Mouse (Mus musculus): Measurements from ENCODE around the gene Treml1.
A peak's percentile ranks its signal among the peaks of the same experiment; 100 is the strongest.

Treml1 gene

DNA sequence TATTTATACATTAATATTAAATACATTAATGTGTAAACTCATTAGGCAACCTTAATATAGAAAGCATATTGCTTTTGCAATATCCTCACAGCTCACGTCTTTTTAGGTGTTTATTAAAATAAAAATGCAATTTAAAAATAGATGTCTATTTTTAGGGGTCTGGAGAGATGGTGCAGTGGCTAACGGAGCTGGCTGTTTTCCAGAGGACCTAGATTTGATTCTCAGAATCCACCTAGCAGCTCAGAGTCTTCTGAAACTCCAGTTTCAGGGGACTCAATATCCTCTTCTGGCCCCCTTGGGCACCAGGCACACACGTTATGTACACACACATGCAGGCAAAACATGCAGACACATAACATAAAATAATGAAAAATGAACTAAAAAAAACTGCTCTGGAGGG, 2.6 kb downstream of the Treml1 start:
- DNase-seq = no peak

DNA sequence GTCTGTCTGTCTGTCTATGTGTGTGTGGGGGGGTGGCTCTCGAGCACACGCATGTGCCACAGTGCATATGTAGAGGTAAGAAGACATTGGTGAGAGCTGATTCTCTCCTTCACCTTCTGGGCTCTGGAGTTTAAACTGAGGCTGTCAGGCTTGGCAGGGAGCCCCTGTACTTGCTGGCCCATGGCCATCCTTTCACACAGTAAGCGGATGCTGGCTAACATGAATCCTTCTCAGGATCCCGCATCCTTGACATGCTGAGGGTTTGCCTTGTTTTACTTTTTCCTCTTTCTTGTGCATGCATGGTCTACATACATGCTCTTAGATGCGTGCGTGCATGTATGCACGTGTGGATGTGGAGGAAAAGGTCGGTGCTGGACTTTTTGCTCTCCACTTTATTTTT, 3.2 kb downstream of the Treml1 start:
- peak; percentile 29 for DNase-seq

GRCm38 (mm10) chr17:48363421-48363965, 3.8 kb downstream of the Treml1 start:
- DNase-seq = no peak

DNA sequence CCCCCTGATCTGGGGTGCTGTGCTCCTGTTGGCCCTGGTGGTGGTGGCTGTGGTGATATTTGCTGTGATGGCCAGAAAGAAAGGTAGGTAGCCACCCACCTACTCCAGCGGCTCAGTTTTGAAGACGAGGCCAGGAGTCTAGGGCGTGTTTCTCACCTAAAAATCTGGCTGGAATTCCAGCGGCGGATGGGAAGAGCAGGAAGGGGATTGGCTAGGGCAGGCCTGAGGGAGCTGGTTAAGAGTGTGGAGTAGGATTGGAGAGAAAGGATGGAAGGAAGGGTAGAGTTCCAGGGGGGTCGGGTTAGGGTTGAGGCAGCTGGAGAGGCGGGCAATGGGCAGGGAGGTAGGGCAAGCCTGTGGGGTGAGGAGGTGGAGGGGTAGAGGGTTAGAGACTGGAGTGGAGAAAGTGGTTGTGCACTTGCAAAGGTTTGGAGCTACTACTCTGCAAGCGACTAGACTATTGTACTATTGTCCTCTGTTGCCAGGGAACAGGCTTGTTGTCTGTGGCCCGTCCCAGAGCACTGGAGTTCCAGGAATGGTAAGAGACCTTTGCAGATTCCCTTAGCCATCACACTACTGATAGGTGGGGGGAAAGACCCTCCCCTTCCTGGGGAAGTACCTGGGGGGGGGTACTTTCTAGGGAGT, 5.9 kb downstream of the Treml1 start:
- no peak for DNase-seq

DNA sequence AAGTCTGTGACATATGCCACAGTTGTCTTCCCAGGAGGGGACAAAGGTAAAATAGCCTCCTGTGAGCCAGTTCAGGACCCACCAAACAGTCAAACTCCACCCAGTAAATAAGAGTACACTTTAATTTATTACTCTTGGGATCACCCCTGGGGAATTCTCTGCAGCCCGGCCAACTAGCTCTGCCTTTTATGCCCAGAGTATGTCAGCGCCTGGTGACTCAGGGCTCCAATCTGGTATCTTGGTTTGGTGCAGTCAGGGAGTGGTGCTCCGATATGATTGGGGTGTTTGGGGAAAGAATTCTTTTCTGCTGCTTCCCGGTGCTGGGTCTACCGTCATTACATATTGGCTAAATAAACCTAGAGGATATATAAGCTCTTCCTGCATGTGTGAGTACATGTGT, 7.1 kb downstream of the Treml1 start:
- DNase-seq = no peak

DNA sequence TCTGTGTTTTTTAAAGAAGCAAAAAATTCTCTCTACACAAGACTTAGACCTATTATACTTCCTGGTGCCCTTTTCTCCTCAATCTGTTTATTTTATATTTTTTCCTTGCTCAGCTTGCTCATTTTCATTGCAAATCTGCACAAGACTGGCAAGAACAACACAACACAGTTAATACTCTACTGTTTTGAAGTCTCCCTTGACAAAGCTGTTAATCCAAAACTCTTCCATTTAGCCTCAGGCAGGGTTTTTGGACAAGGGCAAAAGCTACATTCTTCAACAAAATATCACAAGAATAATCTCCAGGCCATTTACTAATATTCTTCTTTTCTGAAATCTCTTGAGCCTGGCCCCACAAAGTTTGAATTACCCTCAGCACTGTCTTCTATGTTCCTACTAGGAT, 11.9 kb downstream of the Treml1 start:
- no peak for DNase-seq

GRCm38 (mm10) chr17:48372987-48373386, 13.3 kb downstream of the Treml1 start:
- DNase-seq = no peak

GRCm38 (mm10) chr17:48376102-48376501, 16.4 kb downstream of the Treml1 start:
- no peak for DNase-seq

- DNase-seq = no peak
Observed at GRCm38 (mm10) chr17:48379050-48379449, 19.3 kb downstream of the Treml1 start.

DNA sequence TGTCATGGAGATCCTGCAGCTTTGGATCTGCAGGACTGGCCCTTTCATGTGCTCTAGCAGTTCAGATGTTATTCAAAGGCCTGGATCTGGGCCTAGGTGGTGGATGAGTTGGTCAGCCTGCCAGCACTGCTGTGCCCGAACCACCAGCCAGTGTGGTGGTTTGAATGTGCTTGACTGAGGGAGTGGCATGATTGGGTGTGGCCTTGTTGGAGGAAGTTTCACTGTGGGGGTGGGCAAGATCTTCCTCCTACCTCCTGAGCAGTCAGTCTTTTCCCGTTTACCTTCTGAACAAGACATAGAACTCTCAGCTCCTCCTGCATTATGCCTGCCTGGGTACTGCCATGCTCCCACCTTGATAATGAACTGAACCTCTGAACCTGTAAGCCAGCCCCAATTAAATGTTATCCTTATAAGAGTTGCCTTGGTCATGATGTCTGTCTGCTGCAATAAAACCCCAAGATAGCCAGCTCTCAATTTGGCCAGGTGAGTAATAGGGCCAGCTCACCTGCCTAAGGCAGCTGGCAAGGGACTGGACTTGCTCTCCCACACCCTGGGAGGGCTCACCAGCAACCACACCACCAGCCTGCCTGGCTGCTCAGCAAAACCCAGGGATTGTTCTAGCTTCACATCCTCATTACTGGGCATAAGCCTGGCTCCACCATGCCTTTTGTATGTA, 26.2 kb downstream of the Treml1 start:
- peak; percentile 7 for DNase-seq

GRCm38 (mm10) chr17:48388666-48389065, 28.9 kb downstream of the Treml1 start:
- DNase-seq = no peak

GRCm38 (mm10) chr17:48389442-48389841, 29.7 kb downstream of the Treml1 start:
- DNase-seq = no peak

- DNase-seq = no peak
Observed at GRCm38 (mm10) chr17:48391446-48391845, 31.7 kb downstream of the Treml1 start.

- no peak for DNase-seq
Observed at GRCm38 (mm10) chr17:48392616-48393015, 32.9 kb downstream of the Treml1 start.

DNA sequence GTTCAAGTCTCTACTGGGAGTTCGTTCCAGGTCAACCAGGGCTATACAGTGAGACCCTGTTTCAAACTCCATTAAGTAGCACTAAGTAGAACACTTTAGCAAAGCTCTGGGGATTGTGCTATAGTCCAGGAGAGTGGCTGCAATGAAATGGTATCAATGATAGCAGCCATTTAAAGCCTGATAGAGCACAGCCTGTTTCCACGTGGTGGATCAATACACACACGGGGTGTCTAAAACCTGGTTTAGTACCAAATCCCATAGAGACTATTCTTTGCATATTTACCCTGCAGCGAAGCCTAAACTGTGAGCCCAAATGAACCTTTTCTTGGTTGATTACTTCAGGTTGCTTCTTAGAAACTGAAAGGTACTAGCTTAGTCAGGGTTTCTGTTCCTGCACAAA, 42.0 kb downstream of the Treml1 start:
- no peak for DNase-seq

DNA sequence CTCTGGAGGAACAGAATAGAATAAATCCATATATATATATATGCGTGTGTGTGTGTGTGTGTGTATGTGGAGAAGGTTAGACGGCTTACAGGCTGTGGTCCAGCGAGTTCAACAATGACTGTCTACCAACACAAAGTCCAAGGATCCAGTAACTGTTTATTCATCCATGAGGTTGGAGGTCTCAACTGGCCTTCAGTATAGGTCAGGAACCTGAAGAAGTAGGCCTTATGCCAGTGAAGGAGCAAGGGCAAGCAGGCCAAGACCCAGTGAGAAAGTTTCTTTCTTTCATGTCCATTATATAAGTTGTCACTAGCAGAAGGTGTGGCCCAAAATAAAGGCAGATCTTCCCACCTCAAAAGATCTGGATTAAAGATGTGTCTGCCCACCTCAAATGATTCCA, 43.0 kb downstream of the Treml1 start:
- DNase-seq = no peak

GRCm38 (mm10) chr17:48403848-48404247, 44.1 kb downstream of the Treml1 start:
- no peak for DNase-seq

DNA sequence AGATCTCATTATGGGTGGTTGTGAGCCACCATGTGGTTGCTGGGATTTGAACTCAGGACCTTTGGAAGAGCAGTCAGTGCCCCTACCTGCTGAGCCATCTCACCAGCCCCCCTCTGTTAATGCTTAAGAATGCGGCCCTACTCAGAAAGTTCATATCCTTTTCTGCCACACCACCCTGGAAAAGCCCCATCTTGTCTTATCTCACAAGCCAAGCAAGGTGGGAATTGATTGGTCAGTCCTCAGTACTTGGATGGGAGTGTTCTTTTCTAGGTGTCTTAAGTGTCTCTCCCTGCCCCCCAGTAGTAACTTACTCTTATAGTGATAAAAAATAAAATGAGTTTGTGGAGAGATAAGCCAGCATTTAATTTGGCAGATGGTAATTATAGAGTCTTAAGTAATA, 45.0 kb downstream of the Treml1 start:
- DNase-seq = no peak

GRCm38 (mm10) chr17:48407154-48407553, 47.4 kb downstream of the Treml1 start:
- DNase-seq = no peak

GRCm38 (mm10) chr17:48407910-48408525, 48.3 kb downstream of the Treml1 start:
- DNase-seq = no peak

- DNase-seq = peak; percentile 83
Observed at GRCm38 (mm10) chr17:48408526-48409291, 49.0 kb downstream of the Treml1 start.

DNA sequence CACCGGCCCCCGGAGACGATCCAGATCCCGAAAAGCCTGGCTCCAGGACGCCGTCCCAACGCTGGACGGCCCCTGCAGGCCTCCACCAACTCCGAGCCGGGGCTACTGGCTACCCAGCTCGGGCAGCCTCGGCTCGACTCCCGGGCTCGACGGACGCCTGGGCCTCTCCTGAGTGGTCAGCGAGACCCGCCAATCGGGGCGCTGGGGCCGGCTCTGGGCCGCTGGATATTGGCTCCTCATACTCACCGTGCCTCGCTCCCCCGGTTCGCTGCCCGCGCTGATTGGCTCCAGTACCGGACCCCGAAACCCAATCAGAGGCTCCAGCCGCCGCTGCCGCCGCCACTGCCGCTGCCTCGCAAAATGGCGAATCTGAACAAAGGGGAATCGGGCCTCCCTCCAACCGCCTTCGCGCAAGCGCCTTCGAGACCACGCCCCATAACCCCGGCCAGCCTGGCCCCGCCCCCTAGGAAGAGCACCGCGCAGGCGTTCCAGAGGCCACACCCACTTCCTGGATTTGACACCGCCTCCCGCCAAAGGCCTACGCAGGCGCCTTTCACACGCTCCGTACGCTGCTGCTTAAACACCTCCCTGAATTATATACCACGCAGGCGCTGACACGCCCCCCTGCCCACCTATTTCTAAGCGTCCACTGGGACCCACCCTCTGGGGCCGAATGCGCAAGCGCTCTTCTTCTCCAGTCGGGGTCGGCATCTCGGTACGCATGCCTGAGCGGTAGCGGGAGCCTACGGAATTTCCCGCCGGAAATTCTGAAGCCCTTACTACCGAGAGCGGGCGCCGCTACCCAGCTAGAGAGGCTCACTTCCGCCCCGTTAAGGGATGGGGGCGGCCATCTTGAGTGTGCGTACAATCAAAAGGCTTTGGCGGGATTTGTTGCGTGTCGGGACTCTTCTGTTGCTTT, 49.9 kb downstream of the Treml1 start, which contains the start of the genes Nfya and Oard1:
Gene Nfya, minus strand, starts transcription at position 527 of the 919 bp plus-strand sequence.
Gene Oard1, plus strand, starts transcription at position 635 of the 919 bp plus-strand sequence.
- peak; percentile 99 for DNase-seq

Data from lung, postnatal 36 days (tissue).